Mouse (Mus musculus): ENCODE measurements around the gene Pcnx4. TPM values are rescaled to one million over a fixed set of nuclear protein-coding genes. Genes with fewer than 3 reads are reported as not detected.

Pcnx4 gene
- polyA plus RNA-seq (2012; rRNA removed): 20.1 and 20.8 TPM in 2 replicates

DNA sequence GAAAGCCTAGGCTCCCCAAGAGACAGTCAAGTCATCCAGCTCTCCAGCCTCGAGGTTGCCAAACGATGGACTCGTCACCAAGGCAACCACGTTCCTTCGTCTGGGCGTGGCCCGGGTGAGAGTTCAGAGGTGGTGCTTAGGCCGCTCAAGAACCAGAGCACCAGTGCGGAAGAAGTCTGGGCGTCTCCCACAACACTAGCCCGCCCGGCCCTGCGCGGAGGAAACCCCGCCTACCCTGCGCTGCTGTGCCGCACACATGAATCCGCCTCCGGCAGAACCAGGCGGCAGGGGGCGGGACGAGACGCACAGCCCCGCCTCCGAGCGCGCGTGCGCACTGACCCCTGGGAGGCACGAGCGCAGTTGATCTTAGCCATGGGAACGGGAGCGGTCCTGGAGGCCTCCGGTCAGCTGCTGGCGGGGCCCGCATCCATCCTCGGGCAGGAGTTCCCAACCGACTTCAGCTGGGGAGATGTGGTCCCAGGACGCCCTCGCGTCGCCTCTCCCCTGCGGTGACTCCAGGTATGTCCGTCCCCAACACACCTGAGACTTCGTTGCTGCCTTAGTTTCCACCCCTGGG is at the start of gene Pcnx4:
Pcnx4 (plus strand) TSS at position 363 of the 577 bp plus-strand sequence.

Other genes with a start within 250 kb of the Pcnx4 start
- 1,669 and 2,050 TPM in 2 replicates for gene Rtn1, start 127.3 kb upstream of the Pcnx4 start, polyA plus RNA-seq (2012; rRNA removed)
- 3.2 and 3.9 TPM in 2 replicates for gene Lrrc9, start 94.5 kb upstream of the Pcnx4 start, polyA plus RNA-seq (2012; rRNA removed)
- gene Gm4756, start 113.3 kb downstream of the Pcnx4 start, polyA plus RNA-seq (2012; rRNA removed): not detected in 2 replicates
- gene Dhrs7, start 128.5 kb downstream of the Pcnx4 start, polyA plus RNA-seq (2012; rRNA removed): 12.8 and 13.2 TPM in 2 replicates
- 152 and 153 TPM in 2 replicates for gene Ppm1a, start 221.1 kb downstream of the Pcnx4 start, polyA plus RNA-seq (2012; rRNA removed)

All from central nervous system, embryonic 18 days (tissue).